Mouse (Mus musculus) erythroblast, embryonic 14.5 days (primary cell): ENCODE measurements around the gene Hmg20b.

ENCODE experiments used
- GATA1 ChIP-seq: IDR thresholded peaks from 2 replicates; pipeline ENCODE4 v1.6.1; 2012; ENCODE audit warnings: low read length, inconsistent platforms, mixed read lengths
- TAL1 ChIP-seq: IDR thresholded peaks from 3 replicates; pipeline ENCODE4 v1.6.1; 2012; ENCODE audit warnings: low read length, inconsistent platforms, mixed read lengths

GRCm38 (mm10) chr10:81297246-81297645, 53.0 kb downstream of the Hmg20b start:
- no peak for TF ChIP-seq GATA1
- TF ChIP-seq TAL1 = no peak
